Mouse (Mus musculus) adipocyte (in vitro differentiated cells): ENCODE results near the gene Mon2.

ENCODE experiments used
- DNase-seq: peaks from one replicate; pipeline ENCODE4 v3.0.0-alpha.2; 2016; ENCODE audit warnings: low spot score

Gene Mon2

GRCm38 (mm10) chr10:122963463-122964240 lies 112.7 kb downstream of the Mon2 start:
- DNase-seq: no peak

GRCm38 (mm10) chr10:122962651-122963050 lies 113.7 kb downstream of the Mon2 start:
- no peak for DNase-seq

GRCm38 (mm10) chr10:122961494-122961893 lies 114.8 kb downstream of the Mon2 start:
- no peak for DNase-seq

- no peak for DNase-seq
These were observed 115.6 kb downstream of the Mon2 start for GRCm38 (mm10) chr10:122960738-122961137.

- no peak for DNase-seq
These were observed 116.1 kb downstream of the Mon2 start for GRCm38 (mm10) chr10:122960216-122960615.

- DNase-seq: no peak
These were observed 117.6 kb downstream of the Mon2 start for GRCm38 (mm10) chr10:122958699-122959098.

- no peak for DNase-seq
These were observed 118.4 kb downstream of the Mon2 start for GRCm38 (mm10) chr10:122957918-122958317.

- no peak for DNase-seq
These were observed 122.7 kb downstream of the Mon2 start for GRCm38 (mm10) chr10:122953576-122953975.

- DNase-seq: no peak
These were observed 125.3 kb downstream of the Mon2 start for GRCm38 (mm10) chr10:122950966-122951365.

GRCm38 (mm10) chr10:122944888-122945287 lies 131.4 kb downstream of the Mon2 start:
- no peak for DNase-seq

- DNase-seq: no peak
These were observed 132.5 kb downstream of the Mon2 start for GRCm38 (mm10) chr10:122943824-122944223.

GRCm38 (mm10) chr10:122942771-122943170 lies 133.5 kb downstream of the Mon2 start:
- no peak for DNase-seq
